Mouse (Mus musculus): ENCODE results near the gene Flywch1. TPM values are rescaled to one million over a fixed set of nuclear protein-coding genes. Genes with fewer than 3 reads are reported as not detected.

Gene Flywch1
- polyA plus RNA-seq (2014; fragmentation: Nextera tagmentation; extraction: Ambion mirVana): 167 and 174 TPM in 2 replicates

DNA sequence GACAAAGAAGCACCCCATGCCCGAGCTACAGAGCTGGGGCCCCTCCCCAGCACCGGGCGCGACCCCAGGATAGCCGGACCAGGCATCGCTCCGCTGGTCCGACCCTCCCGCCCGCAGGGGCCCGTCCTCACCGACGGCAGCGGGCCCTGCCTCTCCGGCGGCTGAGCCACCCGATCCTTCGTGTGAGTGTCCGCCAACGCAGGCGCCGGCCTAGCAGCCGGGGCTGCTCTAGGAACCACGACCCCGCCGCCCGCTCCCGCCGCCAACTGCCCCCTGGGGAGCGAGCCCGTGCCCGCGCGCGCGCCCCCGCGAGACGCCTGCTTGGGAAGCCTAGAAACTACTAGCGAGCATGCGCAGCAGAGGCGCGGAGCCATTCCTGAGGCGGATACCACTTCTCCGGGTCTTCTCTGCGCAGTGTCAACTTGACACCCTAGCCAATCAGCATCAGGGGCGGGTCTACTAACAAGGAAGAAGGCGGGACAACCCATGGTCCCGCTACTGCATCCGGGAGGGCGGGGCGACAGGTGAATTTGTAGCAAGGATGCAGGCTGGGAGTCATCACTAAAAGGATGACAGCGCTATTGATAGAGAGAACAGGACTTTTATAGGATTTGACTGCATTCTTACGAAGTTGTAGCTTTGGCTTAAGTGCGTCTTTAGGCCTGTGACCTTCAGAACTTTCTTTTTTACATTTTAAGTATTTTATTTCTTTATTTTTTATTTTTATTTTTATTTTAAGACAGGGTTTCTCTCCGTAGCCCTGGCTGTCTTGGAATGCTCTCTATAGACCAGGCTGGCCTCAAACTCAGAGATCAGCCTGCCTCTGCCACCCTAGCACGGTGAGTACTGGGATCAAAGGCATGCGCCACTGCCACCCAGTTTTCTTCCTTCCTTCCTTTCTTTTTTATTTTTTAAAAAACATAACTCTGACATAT is at the start of gene Flywch1:
Gene Flywch1 (minus strand): TSS at position 319 of the 935 bp plus-strand sequence.
- Histone ChIP-seq H3K4me3 (ENCODE audit: low read depth, low read length) (peak within 1 kb of the TSS; percentile 80), H3K27me3 (ENCODE audit: control insufficient read depth, insufficient read depth, low read length) (no peaks in the 10 kb centered on the region), H3K9ac (ENCODE audit: low read length) (peak within 1 kb of the TSS; percentile 91), H3K4me2 (ENCODE audit: low read depth, low read length, severe bottlenecking) (peak within 1 kb of the TSS; percentile 63), H3K36me3 (ENCODE audit: control insufficient read depth, insufficient read depth, low read length) (no peaks in the 10 kb centered on the region), H3K9me3 (ENCODE audit: control insufficient read depth, low read length) (no peaks in the 10 kb centered on the region), H3K27ac (ENCODE audit: low read depth, low read length) (peak within 1 kb of the TSS; percentile 72), H3K4me1 (replicated peaks; ENCODE audit: control insufficient read depth, insufficient read depth, low read length) (peaks cover 4% of the 10 kb centered on the region; the same call in 1 of the 2 replicates)
- ATAC-seq (replicated peaks; ENCODE audit: low FRiP score): peak; percentile 98
- peak; percentile 99 for DNase-seq (ENCODE audit: low spot score)
- 4% methylated on average over 45 of the region's 58 CpGs for WGBS

DNA sequence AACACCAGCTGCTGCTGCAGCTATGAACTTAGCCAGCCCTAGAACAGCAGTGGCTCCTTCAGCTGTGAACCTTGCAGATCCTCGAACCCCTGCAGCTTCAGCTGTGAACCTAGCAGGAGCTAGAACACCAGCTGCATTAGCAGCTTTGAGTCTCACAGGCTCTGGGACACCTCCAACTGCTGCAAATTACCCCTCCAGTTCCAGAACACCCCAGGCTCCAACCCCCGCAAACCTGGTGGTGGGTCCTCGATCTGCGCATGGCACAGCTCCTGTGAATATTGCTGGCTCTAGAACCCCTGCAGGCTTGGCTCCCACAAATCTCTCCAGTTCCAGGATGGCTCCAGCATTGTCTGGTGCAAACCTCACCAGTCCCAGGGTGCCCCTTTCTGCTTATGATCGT is 49.3 kb upstream of the Flywch1 start:
- Histone ChIP-seq H3K9me3 (ENCODE audit: control insufficient read depth, low read length) (peaks cover 17% of the 10 kb centered on the region), H3K4me2 (ENCODE audit: low read depth, low read length, severe bottlenecking) (no peak overlapping the region), H3K4me3 (ENCODE audit: low read depth, low read length) (no peak overlapping the region), H3K27me3 (ENCODE audit: control insufficient read depth, insufficient read depth, low read length) (no peaks in the 10 kb centered on the region), H3K36me3 (ENCODE audit: control insufficient read depth, insufficient read depth, low read length) (peaks cover 86% of the 10 kb centered on the region), H3K4me1 (replicated peaks; ENCODE audit: control insufficient read depth, insufficient read depth, low read length) (no peaks in the 10 kb centered on the region), H3K27ac (ENCODE audit: low read depth, low read length) (no peak overlapping the region), H3K9ac (ENCODE audit: low read length) (no peak overlapping the region)
- 94% methylated on average over 5 of the region's 5 CpGs for WGBS
- ATAC-seq (replicated peaks; ENCODE audit: low FRiP score): no peak
- no peak for DNase-seq (ENCODE audit: low spot score)

DNA sequence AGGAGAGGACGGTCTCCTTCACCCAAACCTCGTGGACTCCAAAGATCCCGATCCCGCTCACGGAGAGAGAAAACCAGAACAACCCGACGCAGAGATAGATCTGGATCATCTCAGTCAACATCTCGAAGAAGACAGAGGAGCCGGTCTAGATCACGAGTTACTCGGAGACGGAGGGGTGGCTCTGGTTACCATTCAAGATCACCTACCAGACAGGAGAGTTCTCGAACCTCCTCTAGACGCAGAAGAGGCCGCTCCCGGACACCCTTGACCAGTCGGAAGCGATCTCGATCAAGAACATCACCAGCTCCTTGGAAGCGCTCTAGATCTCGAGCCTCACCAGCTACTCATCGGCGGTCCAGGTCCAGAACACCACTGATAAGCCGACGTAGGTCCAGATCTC is 47.8 kb upstream of the Flywch1 start:
- DNase-seq (ENCODE audit: low spot score) (no peak), ATAC-seq (replicated peaks; ENCODE audit: low FRiP score) (no peak)
- Histone ChIP-seq H3K27ac (ENCODE audit: low read depth, low read length) (no peak overlapping the region), H3K36me3 (ENCODE audit: control insufficient read depth, insufficient read depth, low read length) (peaks cover 84% of the 10 kb centered on the region), H3K9me3 (ENCODE audit: control insufficient read depth, low read length) (peaks cover 21% of the 10 kb centered on the region), H3K27me3 (ENCODE audit: control insufficient read depth, insufficient read depth, low read length) (no peaks in the 10 kb centered on the region), H3K4me2 (ENCODE audit: low read depth, low read length, severe bottlenecking) (no peak overlapping the region), H3K9ac (ENCODE audit: low read length) (no peak overlapping the region), H3K4me3 (ENCODE audit: low read depth, low read length) (no peak overlapping the region), H3K4me1 (replicated peaks; ENCODE audit: control insufficient read depth, insufficient read depth, low read length) (no peaks in the 10 kb centered on the region)
- 98% methylated on average over 25 of the region's 25 CpGs for WGBS

DNA sequence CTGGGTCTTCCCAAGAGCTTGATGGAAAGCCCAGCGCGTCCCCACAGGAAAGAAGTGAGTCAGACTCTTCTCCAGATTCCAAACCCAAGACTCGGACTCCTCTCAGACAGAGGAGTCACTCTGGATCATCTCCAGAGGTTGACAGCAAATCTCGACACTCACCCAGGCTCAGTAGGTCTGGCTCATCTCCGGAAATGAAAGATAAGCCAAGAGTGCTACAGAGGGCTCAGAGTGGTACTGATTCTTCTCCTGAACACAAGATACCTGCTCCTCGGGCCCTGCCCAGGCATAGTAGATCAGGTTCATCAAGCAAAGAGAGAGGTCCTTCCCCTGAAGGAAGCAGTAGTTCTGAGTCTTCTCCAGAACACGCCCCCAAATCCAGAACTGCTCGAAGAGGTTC is 47.2 kb upstream of the Flywch1 start:
- peaks cover 21% of the 10 kb centered on the region for H3K9me3 ChIP-seq (ENCODE audit: control insufficient read depth, low read length)
- H3K27ac ChIP-seq (ENCODE audit: low read depth, low read length): no peak overlapping the region
- no peak for ATAC-seq (replicated peaks; ENCODE audit: low FRiP score)
- DNase-seq (ENCODE audit: low spot score): no peak
- H3K4me3 ChIP-seq (ENCODE audit: low read depth, low read length): no peak overlapping the region
- H3K36me3 ChIP-seq (ENCODE audit: control insufficient read depth, insufficient read depth, low read length): peaks cover 85% of the 10 kb centered on the region
- H3K4me2 ChIP-seq (ENCODE audit: low read depth, low read length, severe bottlenecking): no peak overlapping the region
- no peaks in the 10 kb centered on the region for H3K27me3 ChIP-seq (ENCODE audit: control insufficient read depth, insufficient read depth, low read length)
- no peaks in the 10 kb centered on the region for H3K4me1 ChIP-seq (replicated peaks; ENCODE audit: control insufficient read depth, insufficient read depth, low read length)
- WGBS: 96% methylated on average over 8 of the region's 8 CpGs
- no peak overlapping the region for H3K9ac ChIP-seq (ENCODE audit: low read length)

DNA sequence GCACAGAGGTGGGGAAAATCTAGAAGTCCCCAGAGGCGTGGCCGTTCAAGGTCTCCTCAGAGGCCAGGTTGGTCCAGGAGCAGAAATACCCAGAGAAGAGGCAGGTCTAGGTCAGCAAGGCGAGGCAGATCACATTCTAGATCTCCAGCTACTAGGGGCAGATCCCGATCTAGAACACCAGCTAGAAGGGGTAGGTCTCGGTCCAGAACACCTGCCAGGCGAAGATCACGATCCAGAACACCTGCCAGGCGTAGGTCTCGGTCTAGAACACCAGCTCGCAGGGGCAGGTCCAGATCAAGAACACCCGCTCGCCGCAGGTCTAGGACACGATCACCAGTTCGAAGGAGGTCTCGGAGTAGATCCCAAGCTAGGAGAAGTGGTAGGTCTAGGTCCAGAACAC is 44.2 kb upstream of the Flywch1 start:
- H3K36me3 ChIP-seq (ENCODE audit: control insufficient read depth, insufficient read depth, low read length): peaks cover 81% of the 10 kb centered on the region
- H3K4me3 ChIP-seq (ENCODE audit: low read depth, low read length): no peak overlapping the region
- H3K9ac ChIP-seq (ENCODE audit: low read length): no peak overlapping the region
- H3K27me3 ChIP-seq (ENCODE audit: control insufficient read depth, insufficient read depth, low read length): no peaks in the 10 kb centered on the region
- DNase-seq (ENCODE audit: low spot score) (no peak), ATAC-seq (replicated peaks; ENCODE audit: low FRiP score) (no peak)
- 97% methylated on average over 16 of the region's 16 CpGs for WGBS
- H3K27ac ChIP-seq (ENCODE audit: low read depth, low read length): no peak overlapping the region
- peaks cover 21% of the 10 kb centered on the region for H3K9me3 ChIP-seq (ENCODE audit: control insufficient read depth, low read length)
- H3K4me1 ChIP-seq (replicated peaks; ENCODE audit: control insufficient read depth, insufficient read depth, low read length): no peaks in the 10 kb centered on the region
- H3K4me2 ChIP-seq (ENCODE audit: low read depth, low read length, severe bottlenecking): no peak overlapping the region

DNA sequence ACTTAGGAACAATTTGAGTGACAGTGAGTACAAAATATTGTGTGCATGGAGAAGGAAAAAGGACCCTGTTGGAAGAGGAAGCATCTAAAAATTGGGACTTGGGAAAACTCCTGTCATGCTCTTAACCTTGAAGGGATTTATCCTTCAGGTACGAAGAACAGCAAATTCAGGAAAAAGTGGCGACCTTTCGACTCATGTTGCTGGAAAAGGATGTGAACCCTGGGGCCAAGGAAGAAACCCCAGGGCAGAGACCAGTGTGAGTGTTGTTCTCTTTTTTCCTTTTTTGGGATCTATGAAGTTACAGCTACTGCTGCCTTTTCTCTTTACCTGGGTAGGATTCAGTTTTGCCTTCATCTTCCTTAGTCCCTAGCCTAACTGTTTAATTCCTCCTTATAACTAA is 36.5 kb upstream of the Flywch1 start:
- DNase-seq (ENCODE audit: low spot score) (no peak), ATAC-seq (replicated peaks; ENCODE audit: low FRiP score) (no peak)
- Histone ChIP-seq H3K4me3 (ENCODE audit: low read depth, low read length) (no peak overlapping the region), H3K36me3 (ENCODE audit: control insufficient read depth, insufficient read depth, low read length) (peaks cover 27% of the 10 kb centered on the region; the same call in 1 of the 2 replicates), H3K27me3 (ENCODE audit: control insufficient read depth, insufficient read depth, low read length) (no peaks in the 10 kb centered on the region), H3K9me3 (ENCODE audit: control insufficient read depth, low read length) (no peaks in the 10 kb centered on the region), H3K9ac (ENCODE audit: low read length) (no peak overlapping the region), H3K4me1 (replicated peaks; ENCODE audit: control insufficient read depth, insufficient read depth, low read length) (peaks cover 10% of the 10 kb centered on the region; the same call in 1 of the 2 replicates), H3K4me2 (ENCODE audit: low read depth, low read length, severe bottlenecking) (no peak overlapping the region), H3K27ac (ENCODE audit: low read depth, low read length) (no peak overlapping the region)
- WGBS: 94% methylated on average over 3 of the region's 3 CpGs

DNA sequence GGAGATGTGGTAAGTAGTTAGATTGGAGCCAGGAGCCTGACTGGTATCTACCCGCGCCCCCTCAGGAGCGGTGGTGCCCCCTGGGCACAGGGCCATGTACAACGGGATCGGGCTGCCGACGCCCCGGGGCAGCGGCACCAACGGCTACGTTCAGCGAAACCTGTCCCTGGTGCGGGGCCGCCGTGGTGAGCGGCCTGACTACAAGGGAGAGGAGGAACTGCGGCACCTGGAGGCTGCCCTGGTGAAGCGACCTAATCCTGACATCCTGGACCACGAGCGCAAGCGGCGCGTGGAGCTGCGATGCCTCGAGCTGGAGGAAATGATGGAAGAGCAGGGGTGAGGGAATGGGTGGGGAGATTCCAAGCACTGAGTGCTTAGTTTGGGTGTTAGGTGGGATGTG is 35.5 kb upstream of the Flywch1 start:
- DNase-seq (ENCODE audit: low spot score): no peak
- Histone ChIP-seq H3K9me3 (ENCODE audit: control insufficient read depth, low read length) (no peaks in the 10 kb centered on the region), H3K36me3 (ENCODE audit: control insufficient read depth, insufficient read depth, low read length) (peaks cover 20% of the 10 kb centered on the region; the same call in 1 of the 2 replicates), H3K4me2 (ENCODE audit: low read depth, low read length, severe bottlenecking) (no peak overlapping the region), H3K27me3 (ENCODE audit: control insufficient read depth, insufficient read depth, low read length) (no peaks in the 10 kb centered on the region), H3K27ac (ENCODE audit: low read depth, low read length) (no peak overlapping the region), H3K9ac (ENCODE audit: low read length) (no peak overlapping the region), H3K4me1 (replicated peaks; ENCODE audit: control insufficient read depth, insufficient read depth, low read length) (peaks cover 12% of the 10 kb centered on the region), H3K4me3 (ENCODE audit: low read depth, low read length) (no peak overlapping the region)
- ATAC-seq (replicated peaks; ENCODE audit: low FRiP score): no peak
- 88% methylated on average over 25 of the region's 25 CpGs for WGBS

DNA sequence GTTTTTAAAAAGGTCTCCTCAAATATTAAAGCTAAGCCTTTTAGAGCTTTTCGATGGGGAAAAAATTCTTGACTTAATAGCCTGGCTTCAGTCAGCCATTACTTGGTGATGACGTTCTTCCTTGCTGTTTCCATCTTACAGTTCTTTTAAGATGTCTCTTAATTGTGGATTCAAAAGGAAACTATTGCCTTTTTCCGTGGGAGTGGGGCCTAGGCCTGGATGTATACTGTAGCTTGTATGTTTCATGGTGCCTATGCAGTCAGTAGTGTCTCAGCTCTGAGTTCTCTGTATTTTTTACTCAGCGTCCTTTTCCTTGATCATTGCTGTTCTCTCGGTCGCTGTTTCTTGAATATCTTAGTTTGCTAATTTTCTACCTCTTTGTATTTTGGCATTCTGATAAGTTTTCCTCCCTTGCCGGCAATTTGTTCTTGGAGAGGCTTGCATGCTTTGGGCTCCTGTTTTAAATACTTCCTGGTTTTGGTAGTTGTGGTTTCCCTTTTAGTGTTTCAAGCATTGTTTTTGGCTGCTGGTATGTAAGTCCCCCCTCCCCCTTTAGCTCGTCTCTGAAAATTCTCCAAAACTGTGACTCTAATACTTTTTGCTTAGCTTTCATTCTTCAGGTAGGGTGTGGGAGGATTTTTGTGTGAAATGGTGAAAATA is 33.2 kb upstream of the Flywch1 start:
- 11% methylated on average over 8 of the region's 8 CpGs for WGBS
- H3K9me3 ChIP-seq (ENCODE audit: control insufficient read depth, low read length): no peaks in the 10 kb centered on the region
- H3K27me3 ChIP-seq (ENCODE audit: control insufficient read depth, insufficient read depth, low read length): no peaks in the 10 kb centered on the region
- H3K27ac ChIP-seq (ENCODE audit: low read depth, low read length): no peak overlapping the region
- peak overlapping the region; percentile 78 for H3K4me2 ChIP-seq (ENCODE audit: low read depth, low read length, severe bottlenecking)
- no peak for ATAC-seq (replicated peaks; ENCODE audit: low FRiP score)
- H3K4me1 ChIP-seq (replicated peaks; ENCODE audit: control insufficient read depth, insufficient read depth, low read length): peaks cover 12% of the 10 kb centered on the region
- DNase-seq (ENCODE audit: low spot score): no peak
- peak overlapping the region; percentile 95 for H3K9ac ChIP-seq (ENCODE audit: low read length)
- H3K4me3 ChIP-seq (ENCODE audit: low read depth, low read length): peak overlapping the region; percentile 98
- peaks cover 10% of the 10 kb centered on the region; the same call in 1 of the 2 replicates for H3K36me3 ChIP-seq (ENCODE audit: control insufficient read depth, insufficient read depth, low read length)

Measured in forebrain, embryonic 11.5 days (tissue).